Mouse (Mus musculus) cerebellum, adult 2 months (tissue): Measurements from ENCODE around the gene Tacr2.

Experiments used
- CTCF ChIP-seq: fragments of 200-500 bp; IDR thresholded peaks from 2 replicates; pipeline ENCODE4 v1.5.1; 2011; ENCODE audit warnings: low read depth, mild to moderate bottlenecking, control low read depth, low read length, moderate library complexity, borderline replicate concordance; ENCODE audit not compliant: insufficient read depth
- POLR2A ChIP-seq: fragments of 200-500 bp; IDR thresholded peaks from 2 replicates; pipeline ENCODE4 v1.6.1; 2011; ENCODE audit warnings: low read length, control low read depth, borderline replicate concordance; ENCODE audit not compliant: insufficient read depth

- TF ChIP-seq CTCF (no peak), POLR2A (no peak)
Measured at GRCm38 (mm10) chr10:62244067-62244466, 8.2 kb upstream of the Tacr2 start.
